Mouse (Mus musculus): ENCODE measurements around the gene Lzts3. TPM values are rescaled to one million over a fixed set of nuclear protein-coding genes. Genes with fewer than 3 reads are reported as not detected.
A peak's percentile ranks its signal among the peaks of the same experiment; 100 is the strongest.
"Not testable (repeated sequence)": the region's sequence is repeated elsewhere in the genome, so short reads cannot be mapped to it uniquely, and the experiment has no call there.

Gene Lzts3
- polyA plus RNA-seq, 1 experiment from 2014 or later: 1.5 TPM

- Histone ChIP-seq H3K4me2 (no peak overlapping the region), H3K9me3 (no peaks in the 10 kb centered on the region), H3K9ac (no peak overlapping the region), H3K4me1 (peaks cover under 1% of the 10 kb centered on the region; the same call in 1 of the 2 replicates), H3K36me3 (peaks cover 100% of the 10 kb centered on the region), H3K27ac (replicated peaks) (no peak overlapping the region), H3K27me3 (replicated peaks) (no peaks in the 10 kb centered on the region), H3K4me3 (no peak overlapping the region)
- ATAC-seq (ENCODE audit: extremely low read depth, insufficient number of reproducible peaks, low FRiP score, low TSS enrichment): no peak
- 75% methylated on average over 6 of the region's 6 CpGs for WGBS
Observed at GRCm38 (mm10) chr2:130657541-130657940, 14.9 kb upstream of the Lzts3 start.

- Histone ChIP-seq H3K27me3 (replicated peaks) (no peaks in the 10 kb centered on the region), H3K4me2 (no peak overlapping the region), H3K4me3 (no peak overlapping the region), H3K36me3 (peaks cover 99% of the 10 kb centered on the region), H3K4me1 (no peaks in the 10 kb centered on the region), H3K9ac (no peak overlapping the region), H3K9me3 (no peaks in the 10 kb centered on the region), H3K27ac (replicated peaks) (no peak overlapping the region)
- WGBS: 90% methylated on average over 9 of the region's 9 CpGs
- ATAC-seq (ENCODE audit: extremely low read depth, insufficient number of reproducible peaks, low FRiP score, low TSS enrichment): no peak
Observed at GRCm38 (mm10) chr2:130656536-130656935, 13.9 kb upstream of the Lzts3 start.

GRCm38 (mm10) chr2:130655660-130656339 is 13.2 kb upstream of the Lzts3 start:
- 77% methylated on average over 6 of the region's 6 CpGs for WGBS
- no peak overlapping the region for H3K4me3 ChIP-seq
- no peak overlapping the region for H3K4me2 ChIP-seq
- no peak overlapping the region for H3K27ac ChIP-seq (replicated peaks)
- H3K36me3 ChIP-seq: peaks cover 99% of the 10 kb centered on the region
- no peak overlapping the region for H3K9ac ChIP-seq
- ATAC-seq (ENCODE audit: extremely low read depth, insufficient number of reproducible peaks, low FRiP score, low TSS enrichment): no peak
- H3K9me3 ChIP-seq: no peaks in the 10 kb centered on the region
- H3K4me1 ChIP-seq: no peaks in the 10 kb centered on the region
- H3K27me3 ChIP-seq (replicated peaks): no peaks in the 10 kb centered on the region

GRCm38 (mm10) chr2:130653760-130654159 is 11.2 kb upstream of the Lzts3 start:
- WGBS: 49% methylated on average over 1 of the region's 1 CpGs
- Histone ChIP-seq H3K9ac (no peak overlapping the region), H3K4me1 (no peaks in the 10 kb centered on the region), H3K36me3 (peaks cover 94% of the 10 kb centered on the region), H3K27me3 (replicated peaks) (no peaks in the 10 kb centered on the region), H3K4me2 (no peak overlapping the region), H3K27ac (replicated peaks) (no peak overlapping the region), H3K9me3 (no peaks in the 10 kb centered on the region), H3K4me3 (no peak overlapping the region)
- no peak for ATAC-seq (ENCODE audit: extremely low read depth, insufficient number of reproducible peaks, low FRiP score, low TSS enrichment)

GRCm38 (mm10) chr2:130653303-130653702 is 10.7 kb upstream of the Lzts3 start:
- H3K36me3 ChIP-seq: peaks cover 90% of the 10 kb centered on the region
- WGBS: 92% methylated on average over 2 of the region's 2 CpGs
- ATAC-seq (ENCODE audit: extremely low read depth, insufficient number of reproducible peaks, low FRiP score, low TSS enrichment): no peak
- no peaks in the 10 kb centered on the region for H3K4me1 ChIP-seq
- H3K9ac ChIP-seq: no peak overlapping the region
- H3K27ac ChIP-seq (replicated peaks): no peak overlapping the region
- no peaks in the 10 kb centered on the region for H3K27me3 ChIP-seq (replicated peaks)
- H3K4me2 ChIP-seq: no peak overlapping the region
- H3K4me3 ChIP-seq: no peak overlapping the region
- no peaks in the 10 kb centered on the region for H3K9me3 ChIP-seq

- H3K4me2 ChIP-seq; H3K4me3 ChIP-seq; H3K27me3 ChIP-seq (replicated peaks); H3K4me1 ChIP-seq; H3K27ac ChIP-seq (replicated peaks); ATAC-seq (ENCODE audit: extremely low read depth, insufficient number of reproducible peaks, low FRiP score, low TSS enrichment); H3K9ac ChIP-seq; H3K9me3 ChIP-seq: not testable (repeated sequence)
- H3K36me3 ChIP-seq: peaks cover 54% of the 10 kb centered on the region
- 65% methylated on average over 6 of the region's 6 CpGs for WGBS
Observed at GRCm38 (mm10) chr2:130649028-130649427, 6.4 kb upstream of the Lzts3 start.

GRCm38 (mm10) chr2:130645198-130645597 is 2.6 kb upstream of the Lzts3 start:
- H3K9me3 ChIP-seq: no peaks in the 10 kb centered on the region
- peaks cover 11% of the 10 kb centered on the region; the same call in 1 of the 2 replicates for H3K4me1 ChIP-seq
- H3K4me3 ChIP-seq: no peak overlapping the region
- no peak overlapping the region for H3K4me2 ChIP-seq
- no peak overlapping the region for H3K27ac ChIP-seq (replicated peaks)
- H3K27me3 ChIP-seq (replicated peaks): peaks cover 17% of the 10 kb centered on the region
- peaks cover 16% of the 10 kb centered on the region for H3K36me3 ChIP-seq
- WGBS: 79% methylated on average over 4 of the region's 4 CpGs
- no peak for ATAC-seq (ENCODE audit: extremely low read depth, insufficient number of reproducible peaks, low FRiP score, low TSS enrichment)
- H3K9ac ChIP-seq: no peak overlapping the region

- 0% methylated on average over 25 of the region's 27 CpGs for WGBS
- peak; percentile 34 for ATAC-seq (ENCODE audit: extremely low read depth, insufficient number of reproducible peaks, low FRiP score, low TSS enrichment)
- H3K9ac ChIP-seq: peak overlapping the region; percentile 86
- H3K4me3 ChIP-seq: peak overlapping the region; percentile 64
- peaks cover 11% of the 10 kb centered on the region; the same call in 1 of the 2 replicates for H3K4me1 ChIP-seq
- H3K27me3 ChIP-seq (replicated peaks): peaks cover 43% of the 10 kb centered on the region
- H3K9me3 ChIP-seq: no peaks in the 10 kb centered on the region
- peak overlapping the region; percentile 99 for H3K4me2 ChIP-seq
- H3K36me3 ChIP-seq: peaks cover 6% of the 10 kb centered on the region
- H3K27ac ChIP-seq (replicated peaks): no peak overlapping the region
Observed at GRCm38 (mm10) chr2:130642197-130642660, 374 bp downstream of the Lzts3 start.

GRCm38 (mm10) chr2:130641351-130642025 is 1.1 kb downstream of the Lzts3 start:
- H3K4me2 ChIP-seq: peak overlapping the region; percentile 99
- H3K27ac ChIP-seq (replicated peaks): no peak overlapping the region
- H3K36me3 ChIP-seq: no peaks in the 10 kb centered on the region; the same call in 1 of the 2 replicates
- peak overlapping the region; percentile 86; the same call in 1 of the 2 replicates for H3K9ac ChIP-seq
- 62% methylated on average over 6 of the region's 6 CpGs for WGBS
- peaks cover 11% of the 10 kb centered on the region; the same call in 1 of the 2 replicates for H3K4me1 ChIP-seq
- peak overlapping the region; percentile 64 for H3K4me3 ChIP-seq
- no peaks in the 10 kb centered on the region for H3K9me3 ChIP-seq
- no peak for ATAC-seq (ENCODE audit: extremely low read depth, insufficient number of reproducible peaks, low FRiP score, low TSS enrichment)
- H3K27me3 ChIP-seq (replicated peaks): peaks cover 51% of the 10 kb centered on the region

GRCm38 (mm10) chr2:130639276-130639675 is 3.3 kb downstream of the Lzts3 start:
- no peak for ATAC-seq (ENCODE audit: extremely low read depth, insufficient number of reproducible peaks, low FRiP score, low TSS enrichment)
- H3K4me3 ChIP-seq: no peak overlapping the region
- H3K9ac ChIP-seq: no peak overlapping the region
- H3K9me3 ChIP-seq: no peaks in the 10 kb centered on the region
- peaks cover 73% of the 10 kb centered on the region for H3K27me3 ChIP-seq (replicated peaks)
- H3K4me2 ChIP-seq: no peak overlapping the region
- 68% methylated on average over 6 of the region's 6 CpGs for WGBS
- H3K4me1 ChIP-seq: peaks cover 32% of the 10 kb centered on the region
- H3K36me3 ChIP-seq: no peaks in the 10 kb centered on the region
- no peak overlapping the region for H3K27ac ChIP-seq (replicated peaks)

- no peak for ATAC-seq (ENCODE audit: extremely low read depth, insufficient number of reproducible peaks, low FRiP score, low TSS enrichment)
- H3K4me2 ChIP-seq: no peak overlapping the region
- no peaks in the 10 kb centered on the region for H3K9me3 ChIP-seq
- WGBS: 29% methylated on average over 16 of the region's 16 CpGs
- H3K4me1 ChIP-seq: peaks cover 34% of the 10 kb centered on the region
- H3K4me3 ChIP-seq: no peak overlapping the region
- H3K27me3 ChIP-seq (replicated peaks): peaks cover 84% of the 10 kb centered on the region
- no peaks in the 10 kb centered on the region for H3K36me3 ChIP-seq
- no peak overlapping the region for H3K27ac ChIP-seq (replicated peaks)
- H3K9ac ChIP-seq: no peak overlapping the region
Observed at GRCm38 (mm10) chr2:130638101-130638611, 4.4 kb downstream of the Lzts3 start.
